Mouse (Mus musculus): ENCODE data around the gene Efs. TPM values are rescaled to one million over a fixed set of nuclear protein-coding genes. Genes with fewer than 3 reads are reported as not detected.
"Not testable (repeated sequence)": the region's sequence is repeated elsewhere in the genome, so short reads cannot be mapped to it uniquely, and the experiment has no call there.

Efs gene
- polyA plus RNA-seq, 1 experiment from 2014 or later = 24.2 TPM

- H3K36me3 ChIP-seq (ENCODE audit: control insufficient read depth, insufficient read depth) = no peaks in the 10 kb centered on the region
- no peak overlapping the region for H3K27ac ChIP-seq (ENCODE audit: low read length)
- no peaks in the 10 kb centered on the region for H3K9me3 ChIP-seq (ENCODE audit: control insufficient read depth, low read length)
- H3K27me3 ChIP-seq (replicated peaks; ENCODE audit: control insufficient read depth, insufficient read depth, low read length) = no peaks in the 10 kb centered on the region
- no peak overlapping the region for H3K9ac ChIP-seq (replicated peaks; ENCODE audit: low read depth, low read length)
- H3K4me1 ChIP-seq (replicated peaks; ENCODE audit: control insufficient read depth, insufficient read depth, low read length) = no peaks in the 10 kb centered on the region
- ATAC-seq = no peak
- H3K4me2 ChIP-seq (ENCODE audit: low read length) = no peak overlapping the region
- 87% methylated on average over 7 of the region's 7 CpGs for WGBS
- H3K4me3 ChIP-seq (replicated peaks; ENCODE audit: low read length) = no peak overlapping the region
Measured at GRCm38 (mm10) chr14:54962714-54963113, 36.8 kb upstream of the Efs start.

DNA sequence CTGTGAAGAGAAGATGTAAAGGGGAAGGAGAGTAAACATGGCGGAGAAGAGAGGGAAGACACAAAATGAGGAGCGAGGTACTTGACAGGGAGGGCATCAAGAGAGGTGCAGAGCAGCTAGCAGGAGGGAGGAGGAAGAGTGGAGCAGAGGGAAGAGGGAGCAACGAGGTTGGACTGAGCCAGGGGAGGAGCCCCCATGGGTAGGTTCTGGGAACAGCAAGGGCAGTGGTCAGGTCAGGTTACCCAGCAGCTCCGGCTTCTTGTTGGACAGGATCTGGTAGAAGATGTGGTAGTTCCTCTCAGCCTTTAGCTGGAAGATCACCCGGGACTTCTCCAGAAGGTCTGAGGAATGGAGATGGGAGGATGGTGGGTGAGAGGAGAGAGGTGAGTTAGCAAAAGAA is 35.6 kb upstream of the Efs start:
- H3K4me3 ChIP-seq (replicated peaks; ENCODE audit: low read length) = no peak overlapping the region
- H3K27me3 ChIP-seq (replicated peaks; ENCODE audit: control insufficient read depth, insufficient read depth, low read length) = no peaks in the 10 kb centered on the region
- WGBS = 91% methylated on average over 5 of the region's 5 CpGs
- ATAC-seq = no peak
- H3K4me2 ChIP-seq (ENCODE audit: low read length) = no peak overlapping the region
- no peaks in the 10 kb centered on the region for H3K36me3 ChIP-seq (ENCODE audit: control insufficient read depth, insufficient read depth)
- no peak overlapping the region for H3K9ac ChIP-seq (replicated peaks; ENCODE audit: low read depth, low read length)
- no peaks in the 10 kb centered on the region for H3K9me3 ChIP-seq (ENCODE audit: control insufficient read depth, low read length)
- no peaks in the 10 kb centered on the region for H3K4me1 ChIP-seq (replicated peaks; ENCODE audit: control insufficient read depth, insufficient read depth, low read length)
- H3K27ac ChIP-seq (ENCODE audit: low read length) = no peak overlapping the region

GRCm38 (mm10) chr14:54960769-54961168 is 34.8 kb upstream of the Efs start:
- Histone ChIP-seq H3K4me1 (replicated peaks; ENCODE audit: control insufficient read depth, insufficient read depth, low read length) (no peaks in the 10 kb centered on the region), H3K9ac (replicated peaks; ENCODE audit: low read depth, low read length) (no peak overlapping the region), H3K4me3 (replicated peaks; ENCODE audit: low read length) (no peak overlapping the region), H3K36me3 (ENCODE audit: control insufficient read depth, insufficient read depth) (no peaks in the 10 kb centered on the region), H3K27ac (ENCODE audit: low read length) (no peak overlapping the region), H3K9me3 (ENCODE audit: control insufficient read depth, low read length) (no peaks in the 10 kb centered on the region), H3K27me3 (replicated peaks; ENCODE audit: control insufficient read depth, insufficient read depth, low read length) (no peaks in the 10 kb centered on the region), H3K4me2 (ENCODE audit: low read length) (no peak overlapping the region)
- 72% methylated on average over 10 of the region's 10 CpGs for WGBS
- no peak for ATAC-seq

DNA sequence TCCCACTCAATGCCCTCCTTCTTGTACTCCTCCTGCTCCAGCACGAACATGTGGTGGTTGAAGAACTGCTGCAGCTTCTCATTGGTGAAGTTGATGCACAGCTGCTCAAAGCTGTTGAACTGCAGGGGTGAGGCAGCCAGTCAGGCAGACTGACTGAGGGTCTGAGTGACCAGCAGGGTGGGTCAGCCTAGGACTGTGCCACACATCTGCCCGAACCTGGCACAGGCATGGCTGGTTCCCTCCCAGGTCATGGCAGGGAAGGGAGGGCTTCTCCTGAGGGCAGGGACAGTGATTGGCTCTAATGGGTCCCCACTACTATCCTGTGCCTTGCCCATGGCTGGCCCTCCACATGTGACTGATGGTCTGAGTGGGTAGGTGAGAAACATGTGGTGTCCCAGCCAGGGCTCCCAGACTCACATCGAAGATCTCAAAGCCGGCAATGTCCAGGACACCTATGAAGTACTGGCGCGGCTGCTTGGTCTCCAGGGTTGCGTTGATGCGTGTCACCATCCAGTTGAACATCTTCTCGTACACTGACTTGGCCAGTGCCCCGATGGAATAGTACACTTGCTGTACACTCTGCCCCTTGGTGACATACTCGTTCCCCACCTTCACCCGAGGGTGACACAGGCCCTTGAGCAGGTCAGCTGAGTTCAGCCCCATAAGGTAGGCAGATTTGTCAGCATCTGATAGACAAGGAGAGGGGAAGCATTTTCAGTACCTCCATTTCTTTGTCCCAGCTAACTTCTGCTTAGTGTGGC is 34.1 kb upstream of the Efs start:
- not testable (repeated sequence) for H3K27me3 ChIP-seq (replicated peaks; ENCODE audit: control insufficient read depth, insufficient read depth, low read length); H3K4me1 ChIP-seq (replicated peaks; ENCODE audit: control insufficient read depth, insufficient read depth, low read length); H3K9ac ChIP-seq (replicated peaks; ENCODE audit: low read depth, low read length); ATAC-seq; H3K4me3 ChIP-seq (replicated peaks; ENCODE audit: low read length); H3K36me3 ChIP-seq (ENCODE audit: control insufficient read depth, insufficient read depth); H3K9me3 ChIP-seq (ENCODE audit: control insufficient read depth, low read length); H3K4me2 ChIP-seq (ENCODE audit: low read length); H3K27ac ChIP-seq (ENCODE audit: low read length)
- 88% methylated on average over 12 of the region's 12 CpGs for WGBS

- no peaks in the 10 kb centered on the region for H3K9me3 ChIP-seq (ENCODE audit: control insufficient read depth, low read length)
- no peaks in the 10 kb centered on the region for H3K27me3 ChIP-seq (replicated peaks; ENCODE audit: control insufficient read depth, insufficient read depth, low read length)
- H3K9ac ChIP-seq (replicated peaks; ENCODE audit: low read depth, low read length) = no peak overlapping the region
- H3K4me2 ChIP-seq (ENCODE audit: low read length) = no peak overlapping the region
- H3K4me3 ChIP-seq (replicated peaks; ENCODE audit: low read length) = no peak overlapping the region
- 89% methylated on average over 3 of the region's 3 CpGs for WGBS
- H3K27ac ChIP-seq (ENCODE audit: low read length) = no peak overlapping the region
- H3K4me1 ChIP-seq (replicated peaks; ENCODE audit: control insufficient read depth, insufficient read depth, low read length) = no peaks in the 10 kb centered on the region
- ATAC-seq = no peak
- H3K36me3 ChIP-seq (ENCODE audit: control insufficient read depth, insufficient read depth) = no peaks in the 10 kb centered on the region
Measured at GRCm38 (mm10) chr14:54959197-54959596, 33.3 kb upstream of the Efs start.

DNA sequence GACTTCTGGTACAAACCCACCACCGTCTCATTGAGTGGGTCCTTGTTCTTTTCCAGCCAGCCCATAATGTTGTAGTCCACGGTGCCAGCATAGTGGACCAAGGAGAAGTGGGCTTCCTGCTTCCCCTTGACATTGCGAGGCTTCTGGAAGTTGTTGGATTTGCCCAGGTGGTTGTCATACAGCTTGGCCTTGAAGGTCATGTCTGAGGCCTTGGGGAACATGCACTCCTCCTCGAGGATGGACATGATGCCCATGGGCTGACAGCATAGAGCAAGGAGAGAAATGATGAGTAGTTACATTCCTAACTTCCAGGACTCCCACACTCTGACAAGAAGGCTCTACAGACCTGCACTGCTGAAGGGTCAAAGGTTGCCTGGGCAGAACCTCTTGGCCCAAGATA is 32.6 kb upstream of the Efs start:
- H3K9me3 ChIP-seq (ENCODE audit: control insufficient read depth, low read length) = no peaks in the 10 kb centered on the region
- no peak overlapping the region for H3K9ac ChIP-seq (replicated peaks; ENCODE audit: low read depth, low read length)
- H3K27ac ChIP-seq (ENCODE audit: low read length) = no peak overlapping the region
- H3K36me3 ChIP-seq (ENCODE audit: control insufficient read depth, insufficient read depth) = no peaks in the 10 kb centered on the region
- no peak overlapping the region for H3K4me2 ChIP-seq (ENCODE audit: low read length)
- 84% methylated on average over 4 of the region's 4 CpGs for WGBS
- H3K27me3 ChIP-seq (replicated peaks; ENCODE audit: control insufficient read depth, insufficient read depth, low read length) = no peaks in the 10 kb centered on the region
- no peaks in the 10 kb centered on the region for H3K4me1 ChIP-seq (replicated peaks; ENCODE audit: control insufficient read depth, insufficient read depth, low read length)
- H3K4me3 ChIP-seq (replicated peaks; ENCODE audit: low read length) = no peak overlapping the region
- no peak for ATAC-seq

- Histone ChIP-seq H3K4me1 (replicated peaks; ENCODE audit: control insufficient read depth, insufficient read depth, low read length) (no peaks in the 10 kb centered on the region), H3K27me3 (replicated peaks; ENCODE audit: control insufficient read depth, insufficient read depth, low read length) (no peaks in the 10 kb centered on the region), H3K9ac (replicated peaks; ENCODE audit: low read depth, low read length) (no peak overlapping the region), H3K9me3 (ENCODE audit: control insufficient read depth, low read length) (no peaks in the 10 kb centered on the region), H3K4me2 (ENCODE audit: low read length) (no peak overlapping the region), H3K36me3 (ENCODE audit: control insufficient read depth, insufficient read depth) (no peaks in the 10 kb centered on the region), H3K4me3 (replicated peaks; ENCODE audit: low read length) (no peak overlapping the region), H3K27ac (ENCODE audit: low read length) (no peak overlapping the region)
- 91% methylated on average over 9 of the region's 9 CpGs for WGBS
- no peak for ATAC-seq
Measured at GRCm38 (mm10) chr14:54956533-54956932, 30.6 kb upstream of the Efs start.

DNA sequence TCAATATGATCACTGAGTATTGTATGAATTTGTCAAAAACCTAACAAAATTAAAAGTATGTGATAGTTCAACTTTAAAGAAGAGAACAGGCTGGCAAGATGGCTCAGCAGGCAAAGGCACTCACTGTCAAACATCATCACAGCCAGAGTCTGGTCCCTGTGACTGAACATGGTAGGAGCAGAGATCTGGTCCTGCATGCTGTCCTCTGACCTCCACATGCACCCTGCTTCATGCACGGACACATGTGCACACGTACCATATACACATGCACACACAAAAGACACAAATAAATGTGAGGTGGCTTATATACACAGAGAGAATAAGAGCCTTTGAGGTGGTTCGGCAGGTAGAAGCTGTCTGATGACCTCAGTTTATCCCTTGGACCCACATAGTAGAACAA is 29.6 kb upstream of the Efs start:
- no peak overlapping the region for H3K4me2 ChIP-seq (ENCODE audit: low read length)
- no peaks in the 10 kb centered on the region for H3K36me3 ChIP-seq (ENCODE audit: control insufficient read depth, insufficient read depth)
- H3K27me3 ChIP-seq (replicated peaks; ENCODE audit: control insufficient read depth, insufficient read depth, low read length) = no peaks in the 10 kb centered on the region
- no peaks in the 10 kb centered on the region for H3K9me3 ChIP-seq (ENCODE audit: control insufficient read depth, low read length)
- H3K4me1 ChIP-seq (replicated peaks; ENCODE audit: control insufficient read depth, insufficient read depth, low read length) = no peaks in the 10 kb centered on the region
- no peak overlapping the region for H3K27ac ChIP-seq (ENCODE audit: low read length)
- no peak for ATAC-seq
- no peak overlapping the region for H3K4me3 ChIP-seq (replicated peaks; ENCODE audit: low read length)
- H3K9ac ChIP-seq (replicated peaks; ENCODE audit: low read depth, low read length) = no peak overlapping the region
- 85% methylated on average over 3 of the region's 3 CpGs for WGBS

DNA sequence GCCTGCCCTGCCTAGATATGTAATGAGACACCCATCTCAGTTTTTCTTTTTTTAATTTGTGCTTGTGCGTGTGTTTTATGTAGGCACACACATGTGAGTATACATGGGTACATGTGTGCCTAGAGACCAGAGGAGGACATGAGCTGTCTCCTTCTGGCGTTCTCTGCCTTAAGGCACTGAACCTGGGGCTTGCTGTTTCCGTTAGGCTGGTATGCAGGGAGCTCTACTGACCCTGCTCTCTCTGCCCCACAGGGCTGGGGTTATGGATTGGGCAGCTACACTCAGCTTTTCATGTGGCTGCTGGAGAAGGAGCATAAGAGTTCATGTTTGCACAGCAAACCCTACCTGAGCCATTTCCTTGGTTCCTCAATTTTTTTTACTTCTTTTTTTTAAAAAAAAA is 28.5 kb upstream of the Efs start:
- no peaks in the 10 kb centered on the region for H3K9me3 ChIP-seq (ENCODE audit: control insufficient read depth, low read length)
- H3K4me2 ChIP-seq (ENCODE audit: low read length) = no peak overlapping the region
- no peak for ATAC-seq
- H3K36me3 ChIP-seq (ENCODE audit: control insufficient read depth, insufficient read depth) = no peaks in the 10 kb centered on the region
- 81% methylated on average over 3 of the region's 3 CpGs for WGBS
- H3K27me3 ChIP-seq (replicated peaks; ENCODE audit: control insufficient read depth, insufficient read depth, low read length) = no peaks in the 10 kb centered on the region
- no peak overlapping the region for H3K4me3 ChIP-seq (replicated peaks; ENCODE audit: low read length)
- H3K4me1 ChIP-seq (replicated peaks; ENCODE audit: control insufficient read depth, insufficient read depth, low read length) = no peaks in the 10 kb centered on the region
- H3K9ac ChIP-seq (replicated peaks; ENCODE audit: low read depth, low read length) = no peak overlapping the region
- H3K27ac ChIP-seq (ENCODE audit: low read length) = no peak overlapping the region

DNA sequence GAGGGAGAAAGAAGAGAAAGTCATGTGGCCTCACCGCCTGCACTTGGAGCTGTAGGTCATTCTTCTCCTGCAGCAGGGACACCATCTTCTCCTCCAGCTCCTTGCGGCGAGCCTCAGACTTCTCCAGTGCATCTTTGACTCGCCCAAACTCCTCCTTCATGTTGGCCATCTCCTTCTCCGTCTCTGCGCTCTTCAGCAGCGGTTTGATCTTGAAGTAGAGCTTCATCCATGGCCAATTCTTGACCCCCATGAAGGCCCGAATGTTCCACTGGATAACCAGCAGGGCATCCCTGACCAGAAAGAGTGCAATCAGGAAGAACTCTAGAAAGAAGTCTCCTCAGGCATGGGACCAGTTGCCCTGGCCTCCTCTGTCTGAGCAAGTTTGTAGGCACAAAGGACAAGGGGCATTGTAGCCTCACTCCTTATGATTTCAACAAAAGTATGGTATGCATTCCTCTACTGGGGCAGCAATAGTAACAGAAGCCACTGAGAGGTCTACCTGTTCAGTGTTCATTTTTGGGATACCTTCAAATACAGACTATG is 27.8 kb upstream of the Efs start:
- H3K9ac ChIP-seq (replicated peaks; ENCODE audit: low read depth, low read length) = no peak overlapping the region
- 94% methylated on average over 8 of the region's 8 CpGs for WGBS
- H3K4me3 ChIP-seq (replicated peaks; ENCODE audit: low read length) = no peak overlapping the region
- H3K27me3 ChIP-seq (replicated peaks; ENCODE audit: control insufficient read depth, insufficient read depth, low read length) = no peaks in the 10 kb centered on the region
- ATAC-seq = no peak
- H3K4me1 ChIP-seq (replicated peaks; ENCODE audit: control insufficient read depth, insufficient read depth, low read length) = no peaks in the 10 kb centered on the region
- H3K27ac ChIP-seq (ENCODE audit: low read length) = no peak overlapping the region
- H3K4me2 ChIP-seq (ENCODE audit: low read length) = no peak overlapping the region
- H3K36me3 ChIP-seq (ENCODE audit: control insufficient read depth, insufficient read depth) = no peaks in the 10 kb centered on the region
- no peaks in the 10 kb centered on the region for H3K9me3 ChIP-seq (ENCODE audit: control insufficient read depth, low read length)

Measured in forebrain, embryonic 16.5 days (tissue).